Mouse (Mus musculus): ENCODE measurements at regions not wholly inside any gene's neighbourhood (a gene's known extent, or its start where the extent isn't known, plus 50 kb on each side); places are given as distances from the start of the nearest gene placed in this dataset.

DNA sequence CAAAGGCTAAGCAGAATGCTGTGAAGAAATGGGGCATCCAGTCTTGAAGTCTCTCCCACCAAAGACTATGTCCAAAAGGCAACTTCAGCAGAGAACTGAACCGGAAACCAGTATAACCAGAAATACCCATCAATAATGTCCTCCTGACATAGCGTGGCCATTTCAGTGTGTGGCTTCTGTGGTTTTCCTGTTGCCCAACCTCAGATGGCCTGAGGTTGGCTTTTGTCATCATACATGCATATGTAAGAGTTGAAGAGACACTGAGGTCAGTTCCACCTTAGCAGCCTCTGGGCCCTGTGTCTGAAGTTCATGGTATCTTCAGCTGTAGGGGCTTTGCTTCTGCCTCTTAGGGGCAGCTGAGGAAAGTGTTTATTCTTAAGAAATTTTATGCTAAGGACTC, 98.1 kb upstream of the Rbm19 start:
- no peak for TF ChIP-seq POLR2A (IDR thresholded peaks at IDR 0.05; ENCODE audit: borderline replicate concordance, extremely low read depth, insufficient read depth, insufficient read length, poor library complexity, severe bottlenecking)
- TF ChIP-seq CTCF (IDR thresholded peaks at IDR 0.05; ENCODE audit: borderline replicate concordance, extremely low read depth, insufficient read depth, insufficient read length) = no peak
